Mouse (Mus musculus): ENCODE data around the gene Pld2.

Pld2 gene

DNA sequence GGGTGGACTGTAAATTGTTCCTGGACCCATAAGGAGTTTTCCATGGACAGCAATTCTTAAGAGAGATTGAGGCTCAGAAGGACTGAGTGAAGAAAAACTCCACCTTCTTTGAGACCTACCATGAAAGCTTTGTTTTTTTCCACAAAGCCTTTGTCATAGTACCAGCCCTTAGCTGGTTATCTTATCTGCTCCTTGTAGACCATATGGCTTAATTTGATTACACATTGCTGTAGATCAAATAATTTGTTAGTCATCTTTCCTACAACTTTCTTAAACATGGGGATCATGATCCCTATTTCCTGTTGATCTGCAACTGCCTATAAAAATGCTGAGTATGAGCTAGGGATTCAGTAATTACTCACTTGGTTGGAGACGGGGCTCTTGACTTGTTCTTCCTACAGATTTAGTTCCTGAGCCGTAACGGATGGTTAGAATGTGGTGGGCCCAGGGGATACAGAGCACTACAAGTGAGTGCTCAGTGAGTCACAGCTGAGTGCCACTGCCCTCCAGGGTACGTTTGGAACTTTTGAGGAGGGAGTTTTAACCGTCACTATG, 32.6 kb downstream of the Pld2 start:
- in situ Hi-C loops (cut with MseI, MboI), result no loop called here

DNA sequence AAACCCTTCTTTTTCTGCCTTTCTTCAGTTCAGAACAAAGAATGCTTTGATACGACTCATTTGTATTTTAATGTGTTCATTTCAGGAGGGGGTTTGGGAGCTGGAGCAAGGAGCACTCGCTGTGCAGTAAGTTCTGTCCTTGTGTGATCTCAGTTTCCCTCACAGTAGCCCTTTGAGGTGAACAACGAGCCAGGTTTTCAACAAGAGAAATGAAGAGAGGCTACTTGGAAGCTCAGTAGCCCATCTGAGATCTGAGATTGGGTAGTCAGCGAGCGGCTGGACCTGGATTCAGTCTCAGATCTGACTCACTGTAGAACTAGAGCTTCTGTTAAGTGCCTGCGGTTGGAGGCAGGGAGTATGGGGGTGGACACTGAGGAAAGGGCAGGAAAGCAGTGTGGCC, 34.0 kb downstream of the Pld2 start:
- in situ Hi-C loops (cut with MseI, MboI), result no loop called here

DNA sequence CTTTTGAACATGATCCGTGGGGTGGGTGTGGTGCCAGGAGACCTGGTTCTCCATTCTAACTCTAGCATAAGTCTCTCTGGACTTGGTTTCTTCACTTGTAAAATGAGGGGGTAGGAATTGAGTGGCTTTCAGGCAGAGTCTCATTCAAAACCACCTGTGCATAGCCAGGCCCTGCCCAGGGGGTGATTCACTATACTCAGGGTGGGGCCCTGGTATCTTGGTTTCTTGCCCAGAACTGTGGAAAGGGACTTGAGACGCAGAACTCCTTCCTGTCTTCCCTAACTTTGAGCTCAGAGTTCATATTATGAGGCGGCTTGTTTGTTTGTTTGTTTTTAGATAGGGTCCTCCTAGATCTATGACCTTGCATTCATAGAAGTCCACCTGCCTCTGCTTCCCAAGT, 37.3 kb downstream of the Pld2 start:
- in situ Hi-C loops (cut with MseI, MboI), result no loop called here

DNA sequence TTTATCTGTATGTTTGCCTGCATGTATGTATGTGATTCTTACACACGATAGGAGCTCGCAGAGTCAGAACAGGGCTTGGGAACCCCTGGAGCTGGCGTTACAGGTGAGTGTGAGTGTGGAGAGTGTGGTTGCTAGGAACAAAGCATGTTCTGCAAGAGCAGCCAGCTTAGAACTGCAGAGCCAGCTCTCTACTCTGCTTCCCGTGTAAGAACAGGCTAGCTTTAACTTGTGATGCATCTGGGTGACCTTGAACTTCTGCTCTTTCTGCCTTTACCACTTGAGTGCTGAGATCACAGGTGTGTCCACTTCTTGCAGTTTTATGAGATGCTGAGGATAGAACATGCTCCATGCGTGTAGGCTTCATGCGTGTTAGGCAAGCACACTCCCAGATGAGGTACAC, 39.1 kb downstream of the Pld2 start:
- in situ Hi-C loops (cut with MseI, MboI), result no loop called here

DNA sequence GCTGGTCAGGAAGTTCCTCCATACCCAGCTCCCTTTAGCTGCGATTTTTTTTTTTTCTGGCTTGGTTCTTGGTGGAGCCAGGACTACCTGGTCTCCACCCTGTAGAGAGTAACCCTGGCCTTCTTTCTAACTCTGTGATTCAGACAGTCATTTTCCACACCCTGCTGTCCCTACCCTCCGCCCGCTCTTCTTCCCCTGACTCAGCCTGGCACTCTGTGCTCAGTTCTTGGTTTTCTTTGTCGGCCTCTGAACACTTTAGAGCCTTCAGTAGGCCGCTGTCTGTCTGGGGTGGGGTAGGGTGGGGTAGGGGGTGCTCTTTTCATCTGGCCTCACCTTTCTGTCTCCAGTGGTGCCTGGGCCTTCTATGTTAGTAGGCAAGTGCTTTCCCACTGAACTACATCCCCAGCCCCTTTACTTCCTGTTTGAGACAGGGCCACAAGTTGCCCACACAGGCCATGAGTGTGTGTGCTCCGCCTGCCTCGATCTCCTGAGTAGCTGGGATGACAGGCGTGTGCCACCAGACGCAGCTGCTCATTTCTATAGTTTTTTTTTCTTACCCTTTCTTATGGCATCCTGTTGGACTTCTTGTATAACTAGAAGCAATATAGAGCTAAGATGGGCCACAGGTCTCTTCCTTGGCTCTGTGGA, 40.0 kb downstream of the Pld2 start:
- in situ Hi-C loops (cut with MseI, MboI), result no loop called here

DNA sequence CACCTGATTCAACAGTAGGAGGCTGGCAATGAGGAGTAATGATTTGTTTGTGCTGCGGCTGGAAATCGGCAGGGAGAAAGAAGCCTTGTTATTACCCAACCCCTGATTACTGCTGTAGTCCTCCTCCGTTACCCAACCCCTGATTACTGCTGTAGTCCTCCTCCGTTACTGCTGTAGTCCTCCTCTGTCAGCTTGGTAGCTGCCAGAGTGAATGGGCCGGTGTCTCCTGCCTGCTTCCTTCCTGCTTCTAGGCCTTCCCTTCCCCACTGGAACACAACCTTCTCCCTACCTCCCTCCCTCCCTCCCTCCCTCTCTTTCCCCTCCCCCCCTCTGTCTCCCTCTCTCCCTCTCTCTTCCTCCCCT, 40.5 kb downstream of the Pld2 start:
- in situ Hi-C loops (cut with MseI, MboI), result no loop called here

DNA sequence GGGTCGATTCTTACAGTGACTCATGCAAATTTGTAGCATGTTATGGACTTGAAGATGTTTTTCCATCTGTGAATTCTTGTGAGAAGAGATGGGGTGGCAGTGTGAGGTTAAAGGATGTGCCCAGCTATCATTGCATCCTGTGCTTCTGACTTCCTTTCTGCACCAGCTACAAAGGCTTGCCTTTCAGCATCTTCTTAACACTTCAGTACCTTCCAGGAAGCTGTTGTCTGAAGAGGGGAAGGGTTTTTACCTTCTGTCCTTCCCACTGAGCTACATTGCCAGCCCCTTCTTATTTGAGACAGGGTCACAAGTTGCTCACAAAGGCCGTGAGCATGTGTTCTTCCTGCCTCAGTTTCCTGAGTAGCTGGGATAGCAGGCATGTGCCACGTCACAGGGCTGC, 41.1 kb downstream of the Pld2 start:
- in situ Hi-C loops (cut with MseI, MboI), result no loop called here

DNA sequence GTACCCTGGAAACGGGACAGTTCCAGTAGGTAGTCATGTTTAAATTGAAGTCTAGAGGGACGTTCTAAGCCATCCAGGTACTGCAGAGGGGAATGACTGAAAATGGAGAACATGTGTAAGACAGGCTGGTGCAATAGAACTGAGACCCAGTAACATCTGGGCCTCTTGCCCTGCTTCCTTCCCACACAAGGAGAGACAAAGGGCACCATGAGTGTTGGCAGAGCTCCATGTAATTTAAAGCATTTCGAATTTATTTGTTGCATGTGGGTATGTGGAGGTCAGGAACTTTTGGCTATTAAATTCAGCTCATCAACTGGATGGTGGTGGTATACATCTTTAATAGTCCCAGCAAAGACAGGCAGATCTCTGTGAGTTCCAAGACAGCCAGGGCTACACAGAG, 42.3 kb downstream of the Pld2 start:
- in situ Hi-C loops (cut with MseI, MboI), result no loop called here

DNA sequence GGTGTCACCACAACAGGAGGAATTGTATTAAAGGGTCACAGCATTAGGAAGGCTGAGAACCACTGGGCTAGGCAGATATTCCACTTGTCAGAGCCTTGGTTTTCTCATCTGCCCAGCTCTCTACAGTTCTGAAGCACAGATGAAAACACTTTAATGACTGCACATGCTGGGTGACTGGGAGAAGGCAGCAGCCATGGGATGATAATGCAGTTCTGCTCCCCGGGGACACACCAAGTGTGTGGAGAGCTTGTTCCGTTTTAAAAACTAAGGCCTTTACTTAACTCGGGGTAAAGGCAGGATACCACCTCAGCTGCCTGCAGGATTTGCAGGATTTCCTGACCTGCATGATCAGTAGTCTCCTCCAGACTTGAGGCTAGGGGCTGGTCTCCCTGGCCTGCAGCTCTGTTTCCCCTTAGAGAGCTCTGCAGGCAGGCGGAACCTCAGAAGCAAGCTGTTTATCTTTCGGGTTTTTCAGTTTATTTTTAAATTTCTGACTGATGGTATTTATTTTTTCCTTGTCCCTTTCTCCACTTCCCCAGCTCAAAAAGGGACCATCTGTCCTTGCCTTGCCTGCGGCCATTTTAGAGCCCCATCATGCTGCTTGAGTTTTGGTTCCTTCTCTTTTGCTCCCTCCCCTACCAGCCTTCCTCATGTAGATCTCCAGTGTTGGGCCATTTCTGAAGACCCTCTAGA, 43.3 kb downstream of the Pld2 start:
- in situ Hi-C loops (cut with MseI, MboI), result no loop called here

DNA sequence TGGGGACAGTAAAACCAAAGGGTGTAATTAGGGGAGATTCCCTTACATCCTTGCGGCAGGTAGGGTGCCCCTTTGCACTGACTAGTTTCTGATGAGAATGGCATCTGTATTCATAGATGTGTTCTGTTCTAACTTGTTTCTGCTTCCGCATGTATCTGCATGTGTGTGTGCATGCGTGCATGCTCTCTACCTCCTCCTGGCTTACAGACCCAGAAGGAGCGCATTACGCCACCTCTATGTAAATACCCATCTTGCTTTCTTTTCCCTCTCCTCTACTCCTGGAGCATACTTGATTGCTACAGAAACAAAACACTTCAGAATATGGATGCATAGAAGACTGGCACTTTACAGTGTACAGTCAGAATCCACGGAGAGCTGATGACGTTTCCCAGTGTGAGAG, 43.9 kb downstream of the Pld2 start:
- in situ Hi-C loops (cut with MseI, MboI), result no loop called here

DNA sequence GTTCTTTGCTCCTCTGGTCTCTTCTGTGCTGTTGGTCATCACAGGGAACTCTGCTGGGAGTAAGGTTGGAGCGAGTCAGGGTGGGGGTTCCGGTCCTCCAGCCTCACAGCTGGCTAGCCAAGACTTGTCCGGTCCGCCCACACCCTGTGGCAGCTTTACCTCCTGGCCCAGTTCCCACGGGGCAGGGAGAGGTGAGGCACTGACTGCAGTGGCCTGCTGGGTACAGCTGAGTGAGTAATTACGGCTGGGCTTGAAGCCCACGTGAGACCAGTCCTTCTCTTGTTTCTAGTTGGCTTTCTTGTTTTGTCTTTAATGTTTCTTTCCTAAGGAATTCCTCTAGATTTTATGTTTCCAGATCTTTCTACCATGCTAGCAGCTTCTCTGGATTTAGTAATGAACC, 45.6 kb downstream of the Pld2 start:
- in situ Hi-C loops (cut with MseI, MboI), result no loop called here

DNA sequence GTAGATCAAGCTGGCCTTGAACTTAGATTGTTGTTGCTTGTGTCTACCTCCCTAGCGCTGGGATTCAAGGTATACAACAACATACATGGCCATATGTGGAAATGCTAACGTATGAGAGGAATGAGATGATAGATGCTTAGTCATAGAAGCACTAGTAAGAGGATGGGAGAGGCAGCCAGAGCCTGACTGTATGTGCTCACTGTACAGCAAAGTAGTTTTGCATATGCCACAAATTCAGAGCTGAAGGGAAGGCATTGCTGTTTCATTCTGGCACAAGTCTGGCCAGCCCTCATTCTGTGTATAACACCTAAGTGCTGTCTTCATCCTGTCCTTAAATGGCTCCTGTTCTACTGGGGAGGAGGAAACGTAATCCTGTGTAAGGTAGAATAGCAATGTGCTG, 46.4 kb downstream of the Pld2 start:
- in situ Hi-C loops (cut with MseI, MboI), result no loop called here

DNA sequence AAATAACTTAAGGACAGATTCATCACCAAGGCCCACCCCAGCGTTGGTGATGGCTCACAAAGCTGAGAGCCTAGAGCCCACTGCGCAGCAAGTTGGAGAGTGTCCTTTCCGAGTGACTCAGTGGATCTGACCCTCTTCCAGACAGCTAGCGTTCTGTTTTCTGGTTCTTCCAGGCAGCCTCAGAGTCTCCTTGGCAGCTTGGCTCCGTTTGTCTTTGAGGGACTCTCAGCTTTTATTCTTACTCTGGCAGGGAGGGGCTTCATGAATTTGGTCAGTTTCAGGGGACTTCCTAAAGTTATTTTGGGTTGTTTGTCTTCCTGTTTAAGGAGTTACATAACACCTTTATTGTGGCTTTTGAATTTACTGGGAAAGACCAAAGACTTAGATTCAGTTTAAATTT, 47.1 kb downstream of the Pld2 start:
- in situ Hi-C loops (cut with MseI, MboI), result no loop called here

DNA sequence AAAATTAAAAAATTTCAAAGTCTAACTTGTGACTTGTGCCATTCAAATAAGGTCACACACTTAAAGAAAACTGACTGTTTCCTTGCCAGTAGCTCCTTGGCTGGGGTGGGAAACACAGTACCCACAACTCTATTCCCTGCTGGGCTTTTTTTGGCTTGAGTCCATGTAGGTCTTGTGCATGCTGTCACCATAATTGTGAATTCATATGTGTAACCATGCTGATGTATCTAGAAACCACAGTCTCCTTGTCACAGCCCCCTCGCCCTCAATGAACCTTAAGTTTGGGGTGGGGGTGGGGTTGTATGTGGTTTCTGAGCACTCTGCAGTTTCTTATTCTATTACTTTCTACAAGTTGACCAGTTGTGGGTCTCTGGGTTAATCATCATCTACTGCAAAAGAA, 51.9 kb downstream of the Pld2 start:
- in situ Hi-C loops (cut with MseI, MboI), result no loop called here

DNA sequence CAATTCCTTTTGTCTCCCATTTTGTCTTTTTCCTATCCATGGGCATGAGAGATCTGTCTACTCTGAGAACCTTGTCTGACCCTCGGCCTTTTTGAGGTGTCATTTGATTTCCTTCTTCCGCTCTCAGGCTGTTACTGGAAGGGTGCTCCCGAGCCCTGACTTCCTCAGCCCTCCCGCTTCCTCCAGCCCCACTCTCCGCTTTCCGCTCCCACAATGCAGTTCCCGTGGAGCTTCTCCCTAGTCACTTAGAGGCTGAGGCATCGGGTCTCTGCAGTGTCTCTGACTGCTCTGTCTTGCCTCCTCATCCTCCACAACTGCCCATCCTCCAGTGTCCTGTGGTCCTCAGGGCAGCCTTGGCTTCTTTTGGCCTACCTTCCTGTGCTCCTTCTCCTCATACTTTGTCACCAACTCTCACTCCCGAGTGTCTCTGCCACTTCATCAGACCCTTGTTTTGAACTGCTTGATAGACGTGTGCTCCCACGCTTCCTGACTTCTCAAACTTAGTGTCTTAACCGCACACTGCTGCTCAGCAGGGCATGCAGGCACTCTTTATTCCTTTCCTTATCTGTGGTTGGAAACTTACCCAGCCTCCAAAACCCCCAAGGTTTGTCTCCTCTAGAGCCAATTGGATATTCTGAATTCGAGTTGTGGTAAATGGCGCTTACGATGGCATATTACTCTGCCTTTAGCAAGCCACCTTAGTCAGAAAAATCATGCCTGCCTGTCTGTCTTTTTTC, 54.6 kb downstream of the Pld2 start:
- in situ Hi-C loops (cut with MseI, MboI), result no loop called here

DNA sequence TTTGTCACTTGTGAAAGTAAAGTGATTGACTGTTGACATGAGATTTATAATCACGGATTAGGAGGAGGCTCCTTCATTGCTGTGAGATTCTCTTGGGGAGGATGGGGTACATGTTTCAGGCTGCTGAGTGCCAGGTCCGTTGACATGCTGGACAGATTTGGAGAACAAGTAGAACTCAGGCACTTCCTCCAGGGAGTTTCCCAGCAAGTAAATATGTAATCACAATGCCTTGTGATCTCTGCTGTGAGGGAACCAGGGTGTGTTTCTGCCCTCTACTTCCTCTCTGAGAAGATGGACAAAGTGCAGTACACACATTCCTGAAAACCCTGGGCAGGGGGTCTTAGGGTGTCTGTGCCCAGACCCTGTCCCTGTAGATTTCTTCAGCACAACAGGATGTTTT, 55.8 kb downstream of the Pld2 start:
- in situ Hi-C loops (cut with MseI, MboI), result no loop called here

DNA sequence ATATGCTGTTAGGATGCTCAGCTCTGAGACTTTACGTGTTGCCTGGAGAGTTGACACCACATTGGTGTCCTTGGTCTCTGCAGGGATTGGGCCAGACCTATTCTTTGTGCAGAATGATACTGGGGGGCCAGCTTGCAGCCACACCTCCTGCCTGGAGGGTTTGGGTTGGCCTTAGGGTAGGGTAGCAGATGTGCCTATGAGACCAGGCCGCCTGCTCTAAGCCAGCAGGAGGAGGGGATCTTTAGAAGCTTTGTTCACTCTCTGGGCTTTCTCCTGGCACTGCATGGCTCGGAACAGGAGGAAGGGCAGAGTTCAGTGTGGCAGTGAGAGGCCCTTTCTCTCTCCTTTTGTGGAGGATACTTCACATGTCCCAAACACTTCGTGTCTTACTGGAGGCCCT, 56.2 kb downstream of the Pld2 start:
- in situ Hi-C loops (cut with MseI, MboI), result no loop called here

DNA sequence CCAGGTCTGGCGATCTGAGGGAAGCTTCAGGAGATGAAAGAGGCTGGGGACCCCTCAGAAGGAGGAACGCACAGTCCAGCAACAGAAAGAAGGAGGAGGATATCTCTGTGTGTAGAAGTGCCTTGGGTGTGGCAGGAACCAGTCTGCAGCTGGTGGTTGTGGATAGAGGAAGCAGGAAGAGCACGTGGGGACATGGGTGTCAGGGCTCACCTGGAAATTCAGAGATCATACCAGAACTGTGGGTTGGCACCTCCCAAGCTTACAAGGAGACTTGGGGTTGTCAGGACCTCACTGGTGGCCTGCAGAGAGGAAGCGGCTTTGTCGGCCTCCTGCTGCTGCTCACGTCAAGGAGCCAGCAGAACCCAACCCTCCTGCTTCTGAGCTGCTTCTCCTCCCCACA, 57.4 kb downstream of the Pld2 start:
- in situ Hi-C loops (cut with MseI, MboI), result no loop called here

DNA sequence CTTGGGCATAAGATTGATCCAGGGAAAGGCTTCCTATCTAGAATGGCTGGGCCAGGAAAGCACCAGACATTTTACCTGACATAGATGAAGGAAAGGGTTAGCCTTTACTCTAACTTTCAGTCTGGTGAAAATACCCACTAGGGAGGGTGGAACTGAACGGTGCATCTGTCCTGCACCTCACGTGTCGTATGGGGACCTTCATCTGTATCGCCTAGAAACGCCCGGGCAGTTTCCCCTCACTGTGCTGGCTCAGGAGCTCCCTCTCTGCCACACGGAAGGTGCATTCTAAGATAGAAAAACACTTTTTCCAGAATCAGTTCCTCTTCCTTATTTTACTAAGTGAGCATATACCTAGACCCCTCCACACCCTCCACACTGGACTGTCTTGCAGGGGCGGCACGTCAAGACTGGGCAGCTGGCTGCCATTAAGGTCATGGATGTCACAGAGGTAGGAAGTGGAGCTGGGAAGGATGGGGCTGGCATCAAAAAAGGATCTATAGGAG, 58.6 kb downstream of the Pld2 start:
- in situ Hi-C loops (cut with MseI, MboI), result no loop called here

DNA sequence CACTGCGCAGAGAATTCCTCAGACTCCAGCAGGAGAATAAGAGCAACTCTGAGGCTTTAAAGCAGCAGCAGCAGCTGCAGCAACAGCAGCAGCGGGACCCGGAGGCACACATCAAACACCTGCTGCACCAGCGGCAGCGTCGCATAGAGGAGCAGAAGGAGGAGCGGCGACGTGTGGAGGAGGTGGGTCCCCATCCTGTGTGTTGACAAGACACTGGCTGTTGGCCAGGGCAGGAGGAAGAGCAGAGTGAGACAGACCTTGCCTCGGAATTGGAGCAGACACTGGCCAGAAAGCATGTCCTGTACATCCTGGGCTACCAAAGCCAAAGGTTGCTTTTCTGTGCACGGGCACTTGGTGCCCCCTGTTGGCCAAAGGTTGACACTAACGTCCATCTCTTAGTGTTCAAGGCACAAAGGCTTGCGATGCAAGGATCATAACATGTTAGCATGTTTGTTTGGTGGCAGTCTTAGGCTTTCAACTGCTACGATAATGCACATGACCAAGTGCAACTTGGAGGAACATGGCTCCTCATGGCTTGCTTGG, 65.2 kb downstream of the Pld2 start:
- in situ Hi-C loops (cut with MseI, MboI), result no loop called here

DNA sequence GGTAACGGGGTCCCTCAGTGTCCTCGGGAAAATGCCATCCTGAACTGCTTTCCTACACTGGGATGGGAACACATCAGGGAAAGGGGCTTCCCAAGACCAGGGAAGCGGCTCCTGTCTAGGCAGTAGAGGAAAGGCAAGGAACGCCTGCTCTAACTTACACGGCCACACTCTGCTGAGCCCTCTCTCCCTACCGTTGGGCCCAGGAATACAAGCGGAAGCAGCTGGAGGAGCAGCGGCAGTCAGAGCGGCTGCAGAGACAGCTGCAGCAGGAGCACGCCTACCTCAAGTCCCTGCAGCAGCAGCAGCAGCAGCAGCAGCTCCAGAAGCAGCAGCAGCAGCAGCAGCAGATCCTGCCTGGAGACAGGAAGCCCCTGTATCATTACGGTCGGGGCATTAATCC, 66.9 kb downstream of the Pld2 start:
- in situ Hi-C loops (cut with MseI, MboI), result no loop called here

DNA sequence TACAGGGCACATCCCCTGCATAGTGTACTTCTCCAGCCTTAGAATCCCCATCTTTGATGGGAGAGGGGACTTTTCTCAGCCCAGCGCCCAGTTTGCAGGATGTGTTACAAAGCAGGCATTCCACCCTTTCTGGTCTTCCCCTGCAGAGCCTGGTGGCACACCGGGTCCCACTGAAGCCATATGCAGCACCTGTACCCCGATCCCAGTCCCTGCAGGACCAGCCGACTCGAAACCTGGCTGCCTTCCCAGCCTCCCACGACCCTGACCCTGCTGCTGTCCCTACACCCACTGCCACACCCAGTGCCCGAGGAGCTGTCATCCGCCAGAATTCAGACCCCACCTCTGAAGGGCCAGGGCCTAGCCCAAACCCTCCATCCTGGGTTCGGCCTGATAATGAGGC, 67.7 kb downstream of the Pld2 start:
- in situ Hi-C loops (cut with MseI, MboI), result no loop called here
